Mouse (Mus musculus): ENCODE measurements at regions not wholly inside any gene's neighbourhood (a gene's known extent, or its start where the extent isn't known, plus 50 kb on each side); places are given as distances from the start of the nearest gene placed in this dataset.

- TF ChIP-seq HCFC1 (IDR thresholded peaks at IDR 0.05; ENCODE audit: borderline replicate concordance, insufficient read depth, low read length) (no peak), CHD2 (IDR thresholded peaks at IDR 0.05; ENCODE audit: low read depth, low read length) (no peak), MAFK (IDR thresholded peaks at IDR 0.05; ENCODE audit: insufficient read depth, low read depth, low read length) (no peak), ZNF384 (IDR thresholded peaks at IDR 0.05; ENCODE audit: low read depth, low read length) (no peak), ZC3H11A (IDR thresholded peaks at IDR 0.05; ENCODE audit: borderline replicate concordance, low read depth, low read length) (no peak)
Observed at GRCm38 (mm10) chr12:79944090-79944489, 168.7 kb downstream of the Zfp36l1 start.

Data from ES-E14 (cell line).